Mouse (Mus musculus): Measurements from ENCODE around the gene Tyrp1. TPM values are rescaled to one million over a fixed set of nuclear protein-coding genes. Genes with fewer than 3 reads are reported as not detected.

The Tyrp1 gene
- polyA plus RNA-seq, 1 experiment from 2014 or later, result not detected

GRCm38 (mm10) chr4:80869598-80869997 is 35.7 kb downstream of the Tyrp1 start:
- 53% methylated on average over 2 of the region's 2 CpGs for WGBS (ENCODE audit: missing documents)
- Histone ChIP-seq H3K4me3 (ENCODE audit: inconsistent target) (no peak overlapping the region), H3K27ac (no peak overlapping the region), H3K36me3 (ENCODE audit: inconsistent target) (no peaks in the 10 kb centered on the region), H3K79me2 (ENCODE audit: inconsistent target) (no peaks in the 10 kb centered on the region)

GRCm38 (mm10) chr4:80872847-80873644 is 39.1 kb downstream of the Tyrp1 start:
- H3K36me3 ChIP-seq (ENCODE audit: inconsistent target), result no peaks in the 10 kb centered on the region
- H3K27ac ChIP-seq, result no peak overlapping the region
- WGBS (ENCODE audit: missing documents), result 24% methylated on average over 5 of the region's 6 CpGs
- H3K4me3 ChIP-seq (ENCODE audit: inconsistent target), result no peak overlapping the region
- H3K79me2 ChIP-seq (ENCODE audit: inconsistent target), result no peaks in the 10 kb centered on the region

- Histone ChIP-seq H3K27ac (no peak overlapping the region), H3K79me2 (ENCODE audit: inconsistent target) (no peaks in the 10 kb centered on the region), H3K36me3 (ENCODE audit: inconsistent target) (no peaks in the 10 kb centered on the region), H3K4me3 (ENCODE audit: inconsistent target) (no peak overlapping the region)
- 68% methylated on average over 5 of the region's 5 CpGs for WGBS (ENCODE audit: missing documents)
These were observed 40.4 kb downstream of the Tyrp1 start for GRCm38 (mm10) chr4:80874121-80874859.

GRCm38 (mm10) chr4:80875055-80875454 is 41.1 kb downstream of the Tyrp1 start:
- Histone ChIP-seq H3K36me3 (ENCODE audit: inconsistent target) (no peaks in the 10 kb centered on the region), H3K4me3 (ENCODE audit: inconsistent target) (no peak overlapping the region), H3K27ac (no peak overlapping the region), H3K79me2 (ENCODE audit: inconsistent target) (no peaks in the 10 kb centered on the region)
- 81% methylated on average over 4 of the region's 4 CpGs for WGBS (ENCODE audit: missing documents)

- Histone ChIP-seq H3K79me2 (ENCODE audit: inconsistent target) (no peaks in the 10 kb centered on the region), H3K36me3 (ENCODE audit: inconsistent target) (no peaks in the 10 kb centered on the region), H3K27ac (no peak overlapping the region), H3K4me3 (ENCODE audit: inconsistent target) (no peak overlapping the region)
- WGBS (ENCODE audit: missing documents), result 70% methylated on average over 1 of the region's 1 CpGs
These were observed 48.2 kb downstream of the Tyrp1 start for GRCm38 (mm10) chr4:80881996-80882599.

GRCm38 (mm10) chr4:80886631-80887030 is 52.7 kb downstream of the Tyrp1 start:
- no peak overlapping the region for H3K27ac ChIP-seq
- H3K36me3 ChIP-seq (ENCODE audit: inconsistent target), result no peaks in the 10 kb centered on the region
- no peaks in the 10 kb centered on the region for H3K79me2 ChIP-seq (ENCODE audit: inconsistent target)
- WGBS (ENCODE audit: missing documents), result 72% methylated on average over 4 of the region's 4 CpGs
- H3K4me3 ChIP-seq (ENCODE audit: inconsistent target), result no peak overlapping the region

GRCm38 (mm10) chr4:80891004-80891403 is 57.1 kb downstream of the Tyrp1 start:
- H3K36me3 ChIP-seq (ENCODE audit: inconsistent target), result no peaks in the 10 kb centered on the region
- 79% methylated on average over 6 of the region's 6 CpGs for WGBS (ENCODE audit: missing documents)
- no peak overlapping the region for H3K27ac ChIP-seq
- no peak overlapping the region for H3K4me3 ChIP-seq (ENCODE audit: inconsistent target)
- no peaks in the 10 kb centered on the region for H3K79me2 ChIP-seq (ENCODE audit: inconsistent target)

GRCm38 (mm10) chr4:80895278-80895894 is 61.5 kb downstream of the Tyrp1 start:
- H3K27ac ChIP-seq, result no peak overlapping the region
- WGBS (ENCODE audit: missing documents), result 74% methylated on average over 4 of the region's 4 CpGs
- H3K79me2 ChIP-seq (ENCODE audit: inconsistent target), result no peaks in the 10 kb centered on the region
- no peaks in the 10 kb centered on the region for H3K36me3 ChIP-seq (ENCODE audit: inconsistent target)
- H3K4me3 ChIP-seq (ENCODE audit: inconsistent target), result no peak overlapping the region

Other genes with a start within 250 kb of the Tyrp1 start
- gene Lurap1l, start 76.5 kb downstream of the Tyrp1 start, polyA plus RNA-seq (2018), result not detected in 3 replicates

Data from macrophage (primary cell).